Mouse (Mus musculus) retina, postnatal 7 days (tissue): Measurements from ENCODE around the gene Atp7a.
A peak's percentile ranks its signal among the peaks of the same experiment; 100 is the strongest.

Experiments used
- DNase-seq: peaks from one replicate; pipeline ENCODE4 v3.0.0-alpha.2; 2012; ENCODE audit warnings: low read depth, low spot score

Gene Atp7a

DNA sequence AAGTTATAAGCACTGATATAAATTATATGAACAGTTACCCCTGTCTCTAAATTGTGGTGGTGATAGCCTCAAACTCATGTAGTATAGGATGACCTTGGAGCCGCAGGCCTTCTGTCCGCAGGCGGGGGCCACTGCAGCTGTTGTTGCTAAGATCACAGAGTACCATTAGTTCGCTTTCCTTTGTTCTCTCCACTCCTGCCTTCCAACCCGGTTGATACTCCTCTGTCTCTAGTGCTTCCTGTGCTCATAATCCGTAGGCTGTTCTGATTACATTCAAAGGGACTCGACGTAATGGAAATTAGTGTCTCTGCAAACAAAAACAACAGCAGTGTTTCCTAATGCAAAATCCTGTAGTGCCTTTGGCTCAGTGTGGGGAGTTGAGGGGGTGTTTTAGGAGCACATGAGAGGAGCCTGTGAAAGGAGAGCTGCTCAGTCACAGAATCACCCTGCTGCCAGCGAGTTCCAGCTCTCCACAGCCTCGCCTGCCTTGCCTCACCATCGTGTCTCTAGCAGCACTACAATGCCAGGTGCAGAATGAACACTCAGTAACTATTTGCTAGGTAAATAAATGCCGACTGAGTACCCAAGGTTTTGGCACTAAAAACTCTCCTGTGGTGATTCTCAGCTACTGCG, 53.9 kb downstream of the Atp7a start:
- DNase-seq, result no peak

DNA sequence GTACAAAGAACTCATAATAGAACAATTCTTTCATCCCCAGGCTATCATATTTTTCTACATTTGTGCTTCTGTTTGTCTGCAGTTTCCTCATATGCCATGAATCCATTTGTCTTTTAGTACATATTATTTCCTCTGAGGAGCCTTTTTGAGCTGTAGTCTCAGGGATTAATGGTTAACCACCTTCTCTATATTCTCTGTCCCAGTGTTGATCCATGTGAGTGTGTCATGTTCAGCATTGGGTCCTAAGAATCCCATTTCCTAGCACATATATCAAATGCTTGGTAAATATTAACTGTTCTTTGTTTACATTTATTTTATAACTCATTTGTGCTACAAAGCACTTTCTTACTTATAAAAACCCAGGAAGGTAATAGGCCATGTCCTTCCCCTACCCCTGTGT, 55.4 kb downstream of the Atp7a start:
- DNase-seq, result no peak

DNA sequence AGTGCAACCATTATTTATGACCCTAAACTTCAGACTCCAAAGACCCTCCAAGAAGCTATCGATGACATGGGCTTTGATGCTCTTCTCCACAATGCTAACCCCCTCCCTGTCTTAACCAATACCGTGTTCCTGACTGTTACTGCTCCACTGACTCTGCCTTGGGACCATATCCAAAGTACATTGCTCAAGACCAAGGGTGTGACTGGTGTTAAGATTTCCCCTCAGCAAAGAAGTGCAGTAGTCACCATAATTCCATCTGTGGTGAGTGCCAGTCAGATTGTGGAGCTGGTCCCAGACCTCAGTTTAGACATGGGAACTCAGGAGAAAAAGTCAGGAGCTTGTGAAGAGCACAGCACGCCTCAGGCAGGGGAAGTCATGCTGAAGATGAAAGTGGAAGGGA, 58.1 kb downstream of the Atp7a start:
- no peak for DNase-seq

DNA sequence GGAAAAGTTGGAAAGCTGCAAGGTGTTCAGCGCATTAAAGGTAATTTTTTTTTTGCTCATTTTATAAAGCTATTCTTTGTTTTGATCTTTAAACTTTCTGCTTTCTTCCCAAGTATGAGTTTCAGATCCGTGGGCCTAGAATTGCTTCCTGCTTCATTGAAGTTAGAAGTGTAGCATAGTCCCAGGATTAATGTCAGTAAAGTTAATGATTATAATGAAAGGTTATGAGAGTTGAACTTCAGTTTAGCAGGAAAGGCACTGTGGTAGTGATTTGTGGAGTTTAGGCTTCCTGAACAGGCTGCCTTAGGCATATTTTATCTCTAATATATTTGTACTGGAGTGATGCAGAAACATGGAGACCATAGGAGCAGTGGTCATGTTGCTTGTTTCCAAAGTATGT, 58.5 kb downstream of the Atp7a start:
- DNase-seq, result no peak

DNA sequence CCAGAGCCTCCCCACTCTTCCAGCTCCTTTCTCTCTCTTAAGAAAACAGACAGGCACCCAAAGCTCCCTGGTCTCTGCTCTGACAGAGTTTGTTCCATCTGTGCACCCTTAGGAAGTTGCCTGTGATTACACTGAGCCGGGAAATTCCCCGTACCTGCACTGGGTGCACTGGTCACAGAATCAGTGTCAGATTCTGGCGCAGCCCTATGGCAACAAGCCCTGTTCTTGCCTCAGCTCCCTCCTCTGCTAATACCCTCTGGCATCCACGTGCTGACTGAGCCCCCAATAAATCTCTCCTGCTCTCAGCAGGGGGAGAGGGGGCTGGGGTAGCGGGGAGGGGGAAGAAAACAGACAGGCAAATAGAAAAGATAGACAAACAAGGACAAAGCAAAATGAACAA, 65.9 kb downstream of the Atp7a start:
- DNase-seq, result no peak

DNA sequence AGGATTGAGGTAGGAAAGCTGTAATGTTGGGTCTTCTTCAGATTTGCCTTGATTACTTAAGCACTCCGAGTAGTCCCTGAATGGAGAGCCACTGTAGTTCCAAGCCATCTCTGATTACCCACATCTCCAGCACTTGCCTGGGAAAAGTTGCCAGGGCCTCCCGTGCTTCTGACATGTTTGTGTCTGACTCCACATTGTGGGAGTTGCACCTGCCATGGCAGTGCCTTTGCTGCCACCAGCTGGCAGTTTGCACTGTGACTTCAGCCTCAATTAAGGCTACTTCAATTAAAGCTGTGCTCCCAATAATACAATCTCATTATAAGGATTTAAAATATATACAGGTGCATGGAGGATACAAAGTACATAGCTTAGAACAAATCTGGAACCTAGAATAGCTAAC, 78.4 kb downstream of the Atp7a start:
- DNase-seq, result peak; percentile 14

DNA sequence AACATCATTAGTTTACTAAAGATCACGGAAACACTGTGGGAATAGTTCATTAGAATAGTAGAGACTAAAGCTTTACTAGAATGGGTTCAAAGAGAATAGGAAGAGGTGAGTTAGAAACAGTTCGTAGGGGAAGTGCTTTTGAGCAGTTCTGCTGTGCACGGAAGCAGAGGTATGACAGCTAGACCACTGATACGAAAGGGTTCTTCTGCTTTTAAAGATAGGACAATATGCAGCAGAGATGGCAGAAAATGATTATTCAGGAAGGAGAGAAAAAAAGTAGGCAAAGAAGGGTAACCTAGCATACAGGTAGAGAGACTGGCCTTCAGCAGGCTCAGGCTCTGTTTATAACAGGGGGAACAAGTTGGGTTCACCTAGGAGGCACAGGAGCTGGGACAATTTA, 86.8 kb downstream of the Atp7a start:
- no peak for DNase-seq

DNA sequence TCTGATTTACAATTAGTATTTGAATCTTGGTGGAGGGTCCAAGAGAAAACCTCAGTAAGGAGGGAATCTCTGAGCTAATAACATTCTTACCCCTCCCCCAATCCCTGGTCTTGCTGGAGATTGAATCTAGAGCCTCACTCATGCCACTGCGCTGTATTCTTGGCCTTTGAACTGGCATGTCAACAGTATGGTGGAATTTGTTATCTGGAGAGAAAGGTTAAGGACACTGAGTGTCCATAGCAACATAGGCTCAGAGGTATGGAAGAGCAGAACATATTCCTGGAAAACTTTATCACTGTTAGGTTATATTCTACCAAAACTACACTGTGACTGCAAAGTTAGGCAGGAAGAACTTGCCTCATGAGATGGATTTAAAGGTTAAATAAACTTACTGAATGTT, 87.6 kb downstream of the Atp7a start:
- DNase-seq, result no peak

DNA sequence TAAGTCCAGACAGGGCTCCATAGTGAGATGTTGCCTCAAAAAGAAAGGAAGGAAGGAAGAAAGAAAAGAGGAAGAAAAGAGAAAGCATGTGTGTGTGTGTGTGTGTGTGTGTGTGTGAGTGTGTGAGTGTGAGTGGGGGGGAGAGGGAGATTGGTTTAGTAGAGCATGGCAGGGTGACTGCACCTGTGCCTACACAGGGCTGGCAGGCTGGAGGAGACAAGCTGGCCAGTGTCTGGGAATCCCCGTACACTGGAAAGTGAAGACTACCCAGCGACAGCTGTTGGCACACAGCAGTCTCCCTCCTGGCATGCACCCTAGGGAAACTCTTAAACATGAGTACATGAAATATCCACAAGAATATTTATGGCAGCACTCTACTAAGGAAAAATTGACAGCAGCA, 95.7 kb downstream of the Atp7a start:
- DNase-seq, result no peak

DNA sequence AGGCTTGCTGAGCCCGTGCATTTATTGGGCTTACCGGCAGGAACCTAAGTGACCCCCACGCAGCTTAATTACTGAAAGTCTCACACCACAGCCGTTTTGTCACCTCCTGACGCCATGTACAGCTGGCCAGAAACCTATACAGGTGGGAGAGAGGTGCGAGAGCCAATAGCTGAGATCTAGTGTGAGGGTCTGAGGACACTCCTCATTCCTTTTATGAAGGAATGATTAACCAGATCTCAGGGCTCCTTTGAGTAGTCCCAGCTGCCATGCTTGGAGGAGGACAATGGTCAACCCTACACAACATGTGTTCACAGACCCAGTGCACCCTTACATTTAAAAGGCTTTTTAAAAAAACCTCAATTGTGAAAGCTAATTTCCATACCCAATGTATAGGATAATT, 101.2 kb downstream of the Atp7a start:
- DNase-seq, result no peak

DNA sequence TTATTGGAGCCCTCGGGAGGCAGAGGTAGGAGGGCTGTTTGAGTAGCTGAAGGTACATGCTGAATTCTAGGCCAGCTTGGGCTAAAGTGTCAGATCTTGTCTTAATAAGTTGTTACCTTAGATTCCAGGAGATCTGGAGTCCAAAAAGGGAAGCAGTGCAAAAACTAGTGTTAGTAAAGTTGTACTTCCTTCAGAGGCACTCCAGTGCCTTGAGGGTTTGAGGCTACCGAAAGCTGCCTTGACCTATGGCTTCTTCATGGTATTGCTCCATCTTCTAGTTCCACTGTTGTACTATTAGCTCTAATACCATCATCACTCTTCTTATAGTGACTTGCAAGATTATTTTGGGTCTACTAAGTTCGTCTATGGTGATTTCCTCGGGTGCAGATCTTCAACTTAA, 102.8 kb downstream of the Atp7a start:
- DNase-seq, result no peak

DNA sequence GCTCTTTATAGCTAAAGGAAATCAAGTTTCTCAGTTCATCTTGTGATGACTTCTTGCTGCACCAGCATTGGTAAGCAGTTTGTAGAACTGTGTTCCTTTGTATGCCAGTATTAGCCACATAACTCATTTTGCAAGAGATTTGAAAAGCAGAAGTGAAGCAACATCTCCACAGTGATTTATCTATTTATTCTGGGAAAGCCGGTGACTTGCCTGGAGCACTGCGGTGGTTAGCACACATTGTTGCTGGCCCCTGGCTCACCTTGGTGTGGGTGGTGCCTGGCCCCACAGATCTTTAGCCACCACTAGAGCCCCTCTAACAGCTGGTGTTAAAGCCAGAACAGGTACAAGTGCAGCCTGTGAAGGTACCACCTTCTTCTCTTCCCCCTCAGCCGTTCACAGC, 107.8 kb downstream of the Atp7a start:
- no peak for DNase-seq

DNA sequence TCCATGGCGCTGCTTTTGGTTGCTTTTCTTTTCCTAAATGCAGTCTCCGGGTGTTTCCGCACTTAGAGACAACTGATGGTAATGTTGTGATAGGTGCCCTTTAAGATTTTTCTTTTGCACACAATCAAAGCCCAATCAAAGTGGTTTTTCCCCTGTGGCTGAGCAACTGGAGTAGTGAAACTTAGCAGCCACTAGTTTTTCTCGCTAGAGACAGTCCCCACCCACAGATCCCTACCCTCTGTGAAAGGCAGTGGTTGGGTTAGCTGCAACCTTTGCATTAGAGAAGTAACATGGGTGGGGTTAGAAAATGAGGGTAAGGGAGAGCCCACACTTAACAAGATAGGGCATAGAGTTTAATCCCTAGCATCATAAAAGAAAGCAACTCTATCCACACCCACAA, 108.4 kb downstream of the Atp7a start:
- DNase-seq, result no peak

DNA sequence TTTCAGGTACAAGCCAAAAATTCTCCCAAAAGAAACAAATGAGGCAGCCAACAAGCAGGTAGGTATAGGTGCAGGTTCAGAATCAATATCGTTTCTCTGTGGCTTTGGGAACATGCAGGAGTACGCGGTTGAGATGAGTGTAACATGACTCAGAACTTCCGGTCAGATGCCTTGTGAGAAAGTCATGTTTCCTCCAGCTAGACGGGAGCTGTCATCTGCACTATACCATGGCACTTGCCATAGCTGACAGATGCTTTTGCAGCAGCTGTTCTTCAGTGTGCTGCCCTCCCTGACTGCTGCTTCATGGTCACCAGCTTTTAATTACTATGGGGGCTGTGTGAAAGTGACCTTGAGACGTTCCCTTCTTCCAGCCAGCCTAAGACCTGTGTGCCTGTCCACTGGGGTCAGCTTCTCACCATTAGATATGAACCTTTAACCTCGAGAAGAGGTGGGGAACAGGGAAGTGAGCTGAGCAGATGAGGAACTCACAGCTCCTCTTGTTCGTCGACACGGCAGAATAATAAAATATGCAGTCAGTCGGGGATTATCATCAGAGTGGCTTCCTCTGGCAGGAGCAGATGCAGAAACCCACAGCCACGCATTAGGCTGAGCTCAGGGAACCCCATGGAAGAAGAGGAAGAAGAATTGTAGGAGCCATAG, 109.0 kb downstream of the Atp7a start:
- no peak for DNase-seq

DNA sequence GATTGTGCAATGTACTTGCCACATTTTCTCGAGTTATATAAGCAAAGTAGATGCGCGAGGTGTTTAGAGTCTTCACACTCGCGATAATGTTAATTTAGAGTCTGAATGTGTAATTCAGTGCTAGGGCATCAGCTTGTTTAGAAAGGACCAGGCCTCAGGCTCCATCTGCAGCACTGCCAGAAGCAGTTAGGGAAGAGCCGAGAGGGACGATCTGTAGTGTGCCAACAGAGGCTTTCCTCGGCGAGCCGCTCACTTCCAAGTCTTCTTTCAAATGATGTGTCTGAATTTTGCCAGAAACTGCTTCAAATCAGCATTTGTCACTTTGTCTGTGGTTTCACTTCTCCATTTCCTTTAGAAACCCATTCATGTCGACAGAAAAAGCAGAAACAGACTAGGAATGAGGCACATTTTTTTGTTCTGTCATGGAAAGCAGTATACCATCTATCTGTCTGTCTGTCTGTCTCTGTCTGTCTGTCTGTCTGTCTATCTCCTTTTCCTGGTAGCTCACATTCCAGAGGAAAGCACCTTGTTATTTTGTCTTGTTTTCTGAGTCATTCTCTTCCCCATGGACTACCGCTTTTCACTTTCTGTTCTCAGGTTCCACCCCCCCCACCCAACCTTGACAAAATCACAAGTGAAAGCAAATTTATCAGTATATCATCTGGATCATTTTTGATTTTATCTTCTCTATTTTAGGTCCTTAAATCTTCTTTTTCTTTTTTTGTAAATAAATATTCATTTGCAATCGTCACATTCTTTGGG, 112.4 kb downstream of the Atp7a start:
- no peak for DNase-seq

DNA sequence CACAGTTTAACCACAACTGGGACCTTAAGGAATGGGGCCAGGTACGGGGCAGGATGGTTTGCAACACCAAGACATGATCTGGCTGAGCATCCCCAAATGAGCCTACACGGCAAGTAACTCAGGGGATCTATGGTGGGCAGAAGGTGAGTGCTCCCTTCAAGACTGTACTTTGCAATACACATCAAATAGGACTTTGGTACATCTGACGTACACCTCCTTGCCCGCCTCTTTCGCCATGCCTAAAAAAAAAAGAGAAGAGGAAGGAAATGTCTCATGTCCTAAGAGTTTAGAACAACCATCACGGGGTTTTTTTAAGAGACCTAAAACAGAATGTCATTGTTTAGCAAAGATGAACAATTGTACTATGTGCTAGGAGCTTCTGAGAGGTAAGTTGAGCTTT, 115.9 kb downstream of the Atp7a start, which contains the start of gene Tlr13:
Tlr13 (plus strand) TSS at position 269 of the 400 bp plus-strand sequence.
- no peak for DNase-seq

DNA sequence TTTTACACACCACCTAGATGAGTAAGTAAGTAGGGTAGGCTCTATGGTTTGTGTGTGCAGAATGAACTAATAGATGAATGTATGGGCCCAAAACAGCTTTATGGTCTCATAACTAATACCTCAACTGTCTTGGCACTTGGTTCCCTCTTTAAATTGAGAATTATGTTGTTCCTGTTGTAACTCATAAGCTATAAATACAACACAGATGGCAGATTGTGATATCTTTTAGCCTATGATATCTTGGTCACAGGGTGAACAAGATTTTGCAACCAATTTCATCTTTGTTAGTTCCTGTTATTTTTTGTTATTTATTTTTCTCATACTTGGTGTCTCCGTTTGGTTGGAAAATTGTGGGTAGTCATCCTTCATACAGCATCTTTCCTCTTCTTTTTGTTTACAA, 121.1 kb downstream of the Atp7a start:
- DNase-seq, result no peak

DNA sequence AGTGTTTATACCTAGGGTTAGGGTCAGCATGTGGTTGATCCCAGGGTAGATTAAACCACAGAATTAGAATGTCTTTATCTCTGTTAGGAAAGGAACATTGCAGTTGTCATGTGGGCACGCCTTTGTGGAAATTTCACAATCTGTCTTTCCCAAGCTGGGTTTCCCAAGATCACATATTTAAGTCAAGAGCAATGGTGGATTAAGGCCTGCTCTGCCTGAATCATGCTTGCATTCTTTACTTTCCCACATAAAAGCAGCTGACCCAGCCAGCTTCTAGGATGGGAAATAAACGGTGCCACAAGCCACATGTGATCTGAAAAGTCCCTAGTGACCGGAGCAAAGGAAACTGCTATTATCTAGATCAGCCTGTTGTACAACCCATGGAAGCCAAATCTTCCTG, 122.4 kb downstream of the Atp7a start:
- no peak for DNase-seq

DNA sequence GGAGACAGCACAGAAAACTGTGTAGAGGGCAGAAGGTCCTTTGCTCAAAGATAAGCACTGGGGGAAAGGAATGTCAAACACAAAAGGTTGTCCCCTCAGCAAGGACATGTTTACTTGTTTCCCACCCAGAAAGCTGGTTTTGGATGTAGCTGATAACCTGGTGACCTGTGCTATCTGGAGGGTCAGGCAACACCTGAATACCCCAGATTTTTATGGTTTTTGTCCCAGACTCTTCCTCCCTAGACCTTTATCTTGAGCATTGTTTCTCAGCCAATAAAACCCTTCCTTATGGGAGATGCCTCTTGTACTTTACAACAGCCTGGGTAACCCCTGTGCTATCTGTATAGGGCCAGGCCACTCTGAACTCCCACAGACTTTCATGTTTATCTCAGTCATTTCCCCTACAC, 127.1 kb downstream of the Atp7a start:
- no peak for DNase-seq

DNA sequence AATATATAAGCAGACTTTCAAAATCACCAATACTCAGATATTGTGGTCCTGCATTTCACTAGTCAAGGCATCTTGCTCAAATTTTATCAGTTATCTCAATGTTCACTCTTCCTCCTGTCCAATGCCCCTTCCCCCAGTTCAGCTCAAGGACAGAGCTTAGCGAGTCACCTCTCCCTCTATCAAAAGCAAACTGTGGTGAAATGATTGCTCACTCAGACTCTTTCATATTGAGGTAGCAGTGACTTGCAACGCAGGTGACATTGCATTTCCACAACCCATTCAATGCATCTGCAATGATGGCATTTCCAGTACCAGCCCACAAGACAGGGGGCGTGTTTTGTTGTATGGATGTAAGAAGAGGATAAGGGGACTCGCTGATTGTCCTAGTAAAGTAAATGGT, 128.8 kb downstream of the Atp7a start:
- no peak for DNase-seq

DNA sequence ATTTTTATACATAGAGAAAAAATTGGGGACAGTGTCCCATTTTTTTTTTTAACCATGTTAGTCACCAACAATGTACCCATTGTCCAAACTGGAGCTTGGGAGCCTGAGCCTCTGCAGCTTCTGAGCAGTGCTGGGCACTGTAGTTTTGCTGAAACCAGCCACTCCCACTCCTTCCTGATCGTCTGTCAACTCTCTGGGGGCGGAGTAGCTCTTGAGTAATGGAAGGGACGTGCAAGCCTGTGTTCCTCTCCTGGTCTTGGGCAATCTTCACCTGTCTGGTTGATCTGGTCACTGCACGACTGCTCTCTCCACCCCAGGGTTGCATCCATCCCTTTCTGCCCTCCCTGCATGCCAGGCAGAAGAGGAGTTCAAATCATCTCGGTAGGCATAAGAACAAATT, 136.9 kb downstream of the Atp7a start:
- DNase-seq, result no peak

DNA sequence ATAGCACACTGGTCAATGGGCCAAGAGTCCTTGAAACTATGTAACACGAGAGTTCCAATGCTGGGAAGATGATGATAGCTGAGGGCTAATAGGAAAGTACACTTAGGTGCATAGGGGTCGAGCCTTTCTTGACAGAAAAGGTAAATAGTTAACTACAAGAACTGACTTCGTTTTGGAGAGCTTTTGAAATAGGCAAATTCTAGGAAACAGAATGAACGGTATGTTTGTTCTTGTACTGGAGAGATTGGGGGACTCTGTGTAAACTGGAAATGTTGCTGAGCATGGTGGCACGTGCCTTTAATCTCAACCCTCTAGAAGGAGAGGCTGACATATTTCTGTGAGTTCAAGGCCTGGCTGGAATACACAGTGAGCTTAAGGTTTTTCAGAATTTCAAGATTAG, 137.5 kb downstream of the Atp7a start:
- DNase-seq, result no peak

DNA sequence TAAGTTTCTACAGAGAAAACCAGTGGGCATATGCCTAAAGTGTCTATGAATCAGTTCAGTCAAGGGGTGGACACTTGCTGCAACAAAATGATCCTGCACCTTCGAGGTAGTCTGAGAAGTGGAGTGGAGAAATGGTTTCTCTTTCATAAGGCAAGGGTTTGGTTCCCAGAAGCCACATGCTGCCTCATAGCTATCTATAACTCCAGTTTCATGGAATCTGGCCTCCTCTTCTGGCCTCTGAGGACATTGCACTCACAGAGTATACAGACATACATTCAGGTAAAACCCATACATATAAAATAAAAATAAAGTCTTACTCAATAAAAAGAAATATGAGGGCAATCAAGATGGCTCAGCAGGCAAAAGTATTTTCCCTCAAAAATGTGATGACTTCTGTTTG, 138.0 kb downstream of the Atp7a start:
- DNase-seq, result no peak
